Mouse (Mus musculus): ENCODE measurements at regions not wholly inside any gene's neighbourhood (a gene's known extent, or its start where the extent isn't known, plus 50 kb on each side); places are given as distances from the start of the nearest gene placed in this dataset.

DNA sequence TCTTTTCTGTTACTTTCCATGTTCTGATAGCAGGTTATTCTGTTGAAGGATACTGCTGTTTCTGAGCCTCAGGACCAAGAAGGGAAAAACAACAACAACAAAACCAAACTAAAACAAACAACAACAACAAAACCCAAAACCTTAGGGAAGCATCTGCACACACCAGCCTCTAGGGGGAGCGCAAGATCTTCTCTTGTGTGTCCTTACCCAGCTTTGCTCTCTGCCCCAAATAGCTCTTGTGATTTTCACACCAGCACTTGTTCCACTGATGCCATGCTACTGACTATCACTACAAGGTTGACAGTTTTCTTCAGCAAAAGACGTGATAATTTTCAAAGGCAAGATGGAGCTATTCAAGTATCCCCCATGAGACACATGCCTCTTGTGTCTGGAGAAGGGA is 59.8 kb upstream of the Nrg3 start:
- intact Hi-C loops (cut with DNase I), result loop anchor here (2.0 to 5.0 kb wide), 5 partner anchors 145 to 1360 kb away; partner anchors contain the start of gene Sh2d4b
- peak; percentile 29 to 50 for DNase-seq (ENCODE audit: low spot score in 2 of 2)
